Mouse (Mus musculus): ENCODE data around the gene Alpk3. TPM values are rescaled to one million over a fixed set of nuclear protein-coding genes. Genes with fewer than 3 reads are reported as not detected.

Alpk3 gene
- polyA plus RNA-seq, 1 experiment from 2014 or later: 0.11 TPM

DNA sequence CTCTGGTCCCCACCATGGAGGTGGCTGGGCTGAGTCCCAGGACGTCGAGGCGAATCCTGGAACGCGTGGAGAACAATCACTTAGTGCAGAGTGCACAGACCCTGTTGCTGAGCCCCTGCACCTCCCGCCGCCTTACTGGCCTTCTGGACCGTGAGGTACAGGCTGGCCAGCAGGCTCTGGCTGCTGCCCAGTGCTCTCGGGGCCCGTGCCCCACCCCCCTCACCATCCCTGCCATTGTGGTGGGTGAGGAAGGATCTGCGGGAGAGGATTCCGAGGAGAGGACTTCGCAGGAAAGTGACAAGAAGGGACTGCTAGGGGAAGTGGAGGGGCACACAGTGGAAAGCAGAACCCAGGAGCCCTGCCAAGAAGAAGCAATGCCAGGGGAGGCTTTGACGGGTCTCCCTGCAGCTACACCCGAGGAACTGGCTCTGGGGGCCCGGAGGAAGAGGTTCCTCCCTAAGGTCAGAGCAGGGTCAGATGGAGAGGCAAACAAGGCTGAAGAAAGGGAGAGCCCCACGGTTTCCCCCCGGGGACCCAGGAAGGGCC is 36.1 kb downstream of the Alpk3 start:
- DNase-seq (ENCODE audit: low spot score, missing footprints) (no peak), ATAC-seq (ENCODE audit: low FRiP score) (no peak)
- no peak overlapping the region for H3K4me2 ChIP-seq
- no peak overlapping the region for H3K4me3 ChIP-seq (ENCODE audit: low read depth, low read length)
- no peak overlapping the region for H3K9ac ChIP-seq (ENCODE audit: low read length)
- no peaks in the 10 kb centered on the region for H3K36me3 ChIP-seq (ENCODE audit: control insufficient read depth, insufficient read depth, low read length)
- H3K9me3 ChIP-seq (ENCODE audit: control insufficient read depth, low read length): no peaks in the 10 kb centered on the region
- no peaks in the 10 kb centered on the region for H3K4me1 ChIP-seq (ENCODE audit: control insufficient read depth, insufficient read depth, low read length)
- no peaks in the 10 kb centered on the region for H3K27me3 ChIP-seq (ENCODE audit: control insufficient read depth, insufficient read depth, low read length)
- WGBS: 53% methylated on average over 18 of the region's 18 CpGs
- no peak overlapping the region for H3K27ac ChIP-seq (ENCODE audit: low read depth, low read length)

DNA sequence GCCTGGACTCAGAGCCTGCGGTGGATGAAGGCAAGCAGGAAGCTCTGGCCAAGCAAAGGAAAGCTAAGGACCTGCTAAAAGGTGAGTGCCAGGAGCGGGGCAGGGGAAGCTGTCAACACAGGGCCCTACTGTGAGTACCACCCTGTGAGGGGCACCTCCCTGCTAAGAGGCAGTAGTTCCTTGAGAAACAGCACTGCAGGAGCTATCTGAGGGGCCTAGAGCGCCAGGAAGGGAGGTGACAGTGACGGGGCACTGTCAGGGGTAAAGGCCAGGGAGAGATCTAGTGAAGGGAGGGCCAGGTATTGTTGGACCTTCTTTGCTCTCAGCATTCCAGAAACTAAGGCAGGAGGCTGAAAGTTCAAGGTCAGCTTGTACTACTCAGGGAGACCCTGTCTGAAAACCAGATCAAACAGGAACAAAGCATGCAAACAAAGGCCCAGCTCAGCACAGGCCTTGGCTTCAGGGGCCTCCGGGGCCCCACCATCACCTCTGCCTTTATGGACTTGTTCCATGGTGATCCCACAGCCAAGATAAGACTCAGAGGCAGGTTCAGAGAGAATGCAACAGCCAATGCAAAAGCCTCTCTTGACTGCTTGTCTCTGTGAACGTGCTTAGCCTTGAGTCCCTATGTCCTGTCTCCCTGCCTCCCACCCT is 36.8 kb downstream of the Alpk3 start:
- WGBS: 76% methylated on average over 6 of the region's 6 CpGs
- H3K4me3 ChIP-seq (ENCODE audit: low read depth, low read length): no peak overlapping the region
- DNase-seq (ENCODE audit: low spot score, missing footprints) (no peak), ATAC-seq (ENCODE audit: low FRiP score) (no peak)
- no peak overlapping the region for H3K9ac ChIP-seq (ENCODE audit: low read length)
- no peak overlapping the region for H3K4me2 ChIP-seq
- no peak overlapping the region for H3K27ac ChIP-seq (ENCODE audit: low read depth, low read length)
- H3K4me1 ChIP-seq (ENCODE audit: control insufficient read depth, insufficient read depth, low read length): no peaks in the 10 kb centered on the region
- no peaks in the 10 kb centered on the region for H3K36me3 ChIP-seq (ENCODE audit: control insufficient read depth, insufficient read depth, low read length)
- no peaks in the 10 kb centered on the region for H3K9me3 ChIP-seq (ENCODE audit: control insufficient read depth, low read length)
- H3K27me3 ChIP-seq (ENCODE audit: control insufficient read depth, insufficient read depth, low read length): no peaks in the 10 kb centered on the region

GRCm38 (mm10) chr7:81100341-81100740 is 42.9 kb downstream of the Alpk3 start:
- Histone ChIP-seq H3K4me1 (ENCODE audit: control insufficient read depth, insufficient read depth, low read length) (no peaks in the 10 kb centered on the region), H3K36me3 (ENCODE audit: control insufficient read depth, insufficient read depth, low read length) (no peaks in the 10 kb centered on the region), H3K27ac (ENCODE audit: low read depth, low read length) (no peak overlapping the region), H3K9ac (ENCODE audit: low read length) (no peak overlapping the region), H3K4me2 (no peak overlapping the region), H3K4me3 (ENCODE audit: low read depth, low read length) (no peak overlapping the region), H3K9me3 (ENCODE audit: control insufficient read depth, low read length) (no peaks in the 10 kb centered on the region), H3K27me3 (ENCODE audit: control insufficient read depth, insufficient read depth, low read length) (no peaks in the 10 kb centered on the region)
- 82% methylated on average over 5 of the region's 5 CpGs for WGBS
- ATAC-seq (ENCODE audit: low FRiP score) (no peak), DNase-seq (ENCODE audit: low spot score, missing footprints) (peak; percentile 65)

- 93% methylated on average over 7 of the region's 7 CpGs for WGBS
- no peak for DNase-seq (ENCODE audit: low spot score, missing footprints)
- H3K9me3 ChIP-seq (ENCODE audit: control insufficient read depth, low read length): no peaks in the 10 kb centered on the region
Measured at GRCm38 (mm10) chr7:81102854-81103253, 45.5 kb downstream of the Alpk3 start.

DNA sequence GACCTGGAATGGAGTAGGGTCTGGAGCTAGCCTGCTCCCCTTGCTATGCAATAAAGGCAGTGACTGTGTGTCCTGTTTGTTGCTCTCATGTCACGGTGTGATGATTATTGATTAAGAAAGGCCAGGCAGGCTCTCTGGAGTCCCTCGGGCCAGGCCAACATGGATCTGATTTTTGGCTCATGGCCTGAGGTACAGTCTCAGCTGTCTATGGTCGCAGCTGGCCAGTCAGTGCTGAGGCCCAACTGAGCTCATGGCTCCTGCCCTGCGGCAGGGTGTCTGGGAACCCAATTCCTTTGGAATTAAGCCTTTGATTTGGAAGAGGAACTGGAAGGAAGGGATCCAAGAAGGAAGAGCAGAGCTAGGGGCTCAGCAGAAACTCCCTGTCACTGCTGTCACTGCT is 48.1 kb downstream of the Alpk3 start:
- no peak overlapping the region for H3K9ac ChIP-seq (ENCODE audit: low read length)
- ATAC-seq (ENCODE audit: low FRiP score): no peak
- no peaks in the 10 kb centered on the region for H3K4me1 ChIP-seq (ENCODE audit: control insufficient read depth, insufficient read depth, low read length)
- no peak overlapping the region for H3K4me3 ChIP-seq (ENCODE audit: low read depth, low read length)
- H3K9me3 ChIP-seq (ENCODE audit: control insufficient read depth, low read length): no peaks in the 10 kb centered on the region
- no peak overlapping the region for H3K27ac ChIP-seq (ENCODE audit: low read depth, low read length)
- 65% methylated on average over 4 of the region's 4 CpGs for WGBS
- H3K27me3 ChIP-seq (ENCODE audit: control insufficient read depth, insufficient read depth, low read length): no peaks in the 10 kb centered on the region
- no peaks in the 10 kb centered on the region for H3K36me3 ChIP-seq (ENCODE audit: control insufficient read depth, insufficient read depth, low read length)
- no peak overlapping the region for H3K4me2 ChIP-seq
- no peak for DNase-seq (ENCODE audit: low spot score, missing footprints)

More at GRCm38 (mm10) chr7:81102854-81103253, 45.5 kb downstream of the Alpk3 start:
- Histone ChIP-seq H3K27ac (ENCODE audit: low read depth, low read length) (no peak overlapping the region), H3K36me3 (ENCODE audit: control insufficient read depth, insufficient read depth, low read length) (no peaks in the 10 kb centered on the region), H3K4me2 (no peak overlapping the region), H3K4me3 (ENCODE audit: low read depth, low read length) (no peak overlapping the region), H3K9ac (ENCODE audit: low read length) (no peak overlapping the region), H3K27me3 (ENCODE audit: control insufficient read depth, insufficient read depth, low read length) (no peaks in the 10 kb centered on the region), H3K4me1 (ENCODE audit: control insufficient read depth, insufficient read depth, low read length) (no peaks in the 10 kb centered on the region)
- no peak for ATAC-seq (ENCODE audit: low FRiP score)

- Histone ChIP-seq H3K27ac (ENCODE audit: low read depth, low read length) (no peak overlapping the region), H3K4me1 (ENCODE audit: control insufficient read depth, insufficient read depth, low read length) (no peaks in the 10 kb centered on the region), H3K36me3 (ENCODE audit: control insufficient read depth, insufficient read depth, low read length) (no peaks in the 10 kb centered on the region), H3K9me3 (ENCODE audit: control insufficient read depth, low read length) (no peaks in the 10 kb centered on the region), H3K4me2 (no peak overlapping the region), H3K4me3 (ENCODE audit: low read depth, low read length) (no peak overlapping the region), H3K27me3 (ENCODE audit: control insufficient read depth, insufficient read depth, low read length) (no peaks in the 10 kb centered on the region), H3K9ac (ENCODE audit: low read length) (no peak overlapping the region)
- DNase-seq (ENCODE audit: low spot score, missing footprints): peak; percentile 68
- ATAC-seq (ENCODE audit: low FRiP score): no peak
- 88% methylated on average over 5 of the region's 5 CpGs for WGBS
Measured at GRCm38 (mm10) chr7:81108226-81108625, 50.8 kb downstream of the Alpk3 start.

GRCm38 (mm10) chr7:81109717-81110651 is 52.6 kb downstream of the Alpk3 start:
- H3K4me3 ChIP-seq (ENCODE audit: low read depth, low read length): no peak overlapping the region
- 72% methylated on average over 9 of the region's 9 CpGs for WGBS
- H3K27ac ChIP-seq (ENCODE audit: low read depth, low read length): no peak overlapping the region
- no peak for ATAC-seq (ENCODE audit: low FRiP score)
- H3K4me2 ChIP-seq: no peak overlapping the region
- H3K9ac ChIP-seq (ENCODE audit: low read length): no peak overlapping the region
- H3K4me1 ChIP-seq (ENCODE audit: control insufficient read depth, insufficient read depth, low read length): no peaks in the 10 kb centered on the region
- no peaks in the 10 kb centered on the region for H3K36me3 ChIP-seq (ENCODE audit: control insufficient read depth, insufficient read depth, low read length)
- H3K9me3 ChIP-seq (ENCODE audit: control insufficient read depth, low read length): no peaks in the 10 kb centered on the region
- no peak for DNase-seq (ENCODE audit: low spot score, missing footprints)
- no peaks in the 10 kb centered on the region for H3K27me3 ChIP-seq (ENCODE audit: control insufficient read depth, insufficient read depth, low read length)

- no peak overlapping the region for H3K4me2 ChIP-seq
- H3K9ac ChIP-seq (ENCODE audit: low read length): no peak overlapping the region
- no peaks in the 10 kb centered on the region for H3K4me1 ChIP-seq (ENCODE audit: control insufficient read depth, insufficient read depth, low read length)
- no peaks in the 10 kb centered on the region for H3K36me3 ChIP-seq (ENCODE audit: control insufficient read depth, insufficient read depth, low read length)
- no peak overlapping the region for H3K27ac ChIP-seq (ENCODE audit: low read depth, low read length)
- H3K9me3 ChIP-seq (ENCODE audit: control insufficient read depth, low read length): no peaks in the 10 kb centered on the region
- no peak overlapping the region for H3K4me3 ChIP-seq (ENCODE audit: low read depth, low read length)
- WGBS: 94% methylated on average over 4 of the region's 4 CpGs
- DNase-seq (ENCODE audit: low spot score, missing footprints): peak; percentile 8
- H3K27me3 ChIP-seq (ENCODE audit: control insufficient read depth, insufficient read depth, low read length): no peaks in the 10 kb centered on the region
- ATAC-seq (ENCODE audit: low FRiP score): no peak
Measured at GRCm38 (mm10) chr7:81110791-81111190, 53.4 kb downstream of the Alpk3 start.

- Histone ChIP-seq H3K4me1 (ENCODE audit: control insufficient read depth, insufficient read depth, low read length) (no peaks in the 10 kb centered on the region), H3K36me3 (ENCODE audit: control insufficient read depth, insufficient read depth, low read length) (no peaks in the 10 kb centered on the region), H3K27ac (ENCODE audit: low read depth, low read length) (no peak overlapping the region), H3K27me3 (ENCODE audit: control insufficient read depth, insufficient read depth, low read length) (no peaks in the 10 kb centered on the region), H3K4me2 (no peak overlapping the region), H3K9me3 (ENCODE audit: control insufficient read depth, low read length) (no peaks in the 10 kb centered on the region), H3K9ac (ENCODE audit: low read length) (no peak overlapping the region), H3K4me3 (ENCODE audit: low read depth, low read length) (no peak overlapping the region)
- WGBS: 91% methylated on average over 2 of the region's 2 CpGs
- ATAC-seq (ENCODE audit: low FRiP score) (no peak), DNase-seq (ENCODE audit: low spot score, missing footprints) (no peak)
Measured at GRCm38 (mm10) chr7:81111729-81112128, 54.3 kb downstream of the Alpk3 start.
